Mouse (Mus musculus) ES-E14 (cell line): Measurements from ENCODE around the gene Nup160. TPM values are rescaled to one million over a fixed set of nuclear protein-coding genes. Genes with fewer than 3 reads are reported as not detected.

ENCODE experiments used
- DNase-seq: peaks from one replicate; pipeline ENCODE4 v3.0.0-alpha.2; 2013; ENCODE audit warnings: low read depth, low spot score
- H3K27ac ChIP-seq: 2 replicates; pipeline ENCODE4 v1.5.1; 2012; ENCODE audit warnings: low read depth, mild to moderate bottlenecking, low read length, moderate library complexity, mixed read lengths; ENCODE audit not compliant: poor library complexity, insufficient read depth, severe bottlenecking
- H3K36me3 ChIP-seq: 2 replicates; pipeline ENCODE4 v1.6.1; 2012; ENCODE audit warnings: mild to moderate bottlenecking, low read length, moderate library complexity, mixed read lengths; ENCODE audit not compliant: control insufficient read depth, poor library complexity, insufficient read depth, severe bottlenecking
- H3K4me1 ChIP-seq, 2 experiments: fragments of 150-350 bp in 1 of 2; sonication (generic) in 1 of 2; 2 replicates each; pipeline ENCODE4 v1.6.1; 2012; ENCODE audit warnings: low read length in 2 of 2, mild to moderate bottlenecking in 1 of 2, mixed read lengths in 1 of 2; ENCODE audit not compliant: control insufficient read depth in 2 of 2, insufficient read depth in 2 of 2, poor library complexity in 1 of 2
- H3K4me3 ChIP-seq, 2 experiments: fragments of 150-350 bp in 1 of 2; sonication (generic) in 1 of 2; 2 replicates each; pipeline ENCODE4 v1.5.1; 2012; ENCODE audit warnings: low read length in 2 of 2, low read depth in 1 of 2, mild to moderate bottlenecking in 1 of 2, mixed read lengths in 1 of 2; ENCODE audit not compliant: insufficient read depth in 1 of 2, poor library complexity in 1 of 2, severe bottlenecking in 1 of 2
- H3K9ac ChIP-seq: 2 replicates; pipeline ENCODE4 v1.6.1; 2012; ENCODE audit warnings: low read depth, mild to moderate bottlenecking, low read length, mixed read lengths; ENCODE audit not compliant: poor library complexity, insufficient read depth, severe bottlenecking
- H3K9me3 ChIP-seq: fragments of 150-350 bp; sonication (generic); 2 replicates; pipeline ENCODE4 v1.6.1; 2012; ENCODE audit warnings: low read depth, mild to moderate bottlenecking, low read length; ENCODE audit not compliant: control insufficient read depth, insufficient read depth
- CHD2 ChIP-seq: IDR thresholded peaks from 2 replicates; pipeline ENCODE4 v1.6.1; 2014; ENCODE audit warnings: mild to moderate bottlenecking, low read depth, low read length, inconsistent platforms
- HCFC1 ChIP-seq: IDR thresholded peaks from 2 replicates; pipeline ENCODE4 v1.6.1; 2012; ENCODE audit warnings: low read length, inconsistent platforms, borderline replicate concordance; ENCODE audit not compliant: insufficient read depth
- MAFK ChIP-seq: IDR thresholded peaks from 2 replicates; pipeline ENCODE4 v1.6.1; 2014; ENCODE audit warnings: mild to moderate bottlenecking, low read depth, low read length, inconsistent platforms; ENCODE audit not compliant: insufficient read depth
- ZC3H11A ChIP-seq: IDR thresholded peaks from 2 replicates; pipeline ENCODE4 v1.6.1; 2012; ENCODE audit warnings: low read depth, mild to moderate bottlenecking, inconsistent platforms, low read length, borderline replicate concordance
- ZNF384 ChIP-seq: IDR thresholded peaks from 2 replicates; pipeline ENCODE4 v1.6.1; 2012; ENCODE audit warnings: low read depth, low read length, inconsistent platforms
- in situ Hi-C, 2 experiments: fragments of 600-800 bp; cut with MboI; formaldehyde crosslinking; loops; one replicate each; pipeline ENCODE4 v1.15.1; 2025; ENCODE audit warnings: low sequenced_read_pairs in 2 of 2, inconsistent platforms in 1 of 2; ENCODE audit not compliant: unreplicated experiment in 2 of 2
- total RNA-seq: library from RNA; depleted of rRNA; stranded (reverse); fragments of 300-350 nt; gene quantifications from 2 replicates; pipeline ENCODE4 v1.2.3, GENCODE M21; 2012

The Nup160 gene
- total RNA-seq, 1 experiment, result 72.6 TPM

GRCm38 (mm10) chr2:90674555-90674954, 2.5 kb upstream of the Nup160 start:
- DNase-seq, result no peak
- in situ Hi-C loops, result loop anchor here in 1 of 2 experiments (10.0 kb wide), 1 partner anchor 190 kb away; no protein-coding TSS in a partner anchor
- H3K9me3 ChIP-seq, result no peaks in the 10 kb centered on the region

GRCm38 (mm10) chr2:90675488-90675887, 1.5 kb upstream of the Nup160 start:
- H3K9ac ChIP-seq, result no peak overlapping the region
- TF ChIP-seq ZNF384, result no peak
- no peak for TF ChIP-seq CHD2
- no peak for TF ChIP-seq MAFK
- TF ChIP-seq HCFC1, result no peak
- no peak for TF ChIP-seq ZC3H11A
- no peaks in the 10 kb centered on the region for H3K9me3 ChIP-seq
- H3K27ac ChIP-seq, result no peak overlapping the region
- 0 out of 4 replicates have a peak, but pooled peaks cover 0 to 2% of the 10 kb centered on the region in 2 experiments for H3K4me1 ChIP-seq
- in situ Hi-C loops, result loop anchor here (5.0 to 10.0 kb wide), 2 partner anchors 191 to 208 kb away; no protein-coding TSS in a partner anchor
- no peak for DNase-seq
- no peaks in the 10 kb centered on the region for H3K36me3 ChIP-seq
- no peak overlapping the region for H3K4me3 ChIP-seq

More at GRCm38 (mm10) chr2:90674555-90674954, 2.5 kb upstream of the Nup160 start:
- no peaks in the 10 kb centered on the region for H3K36me3 ChIP-seq
- no peaks in the 10 kb centered on the region for H3K4me1 ChIP-seq
- no peak overlapping the region for H3K27ac ChIP-seq
- TF ChIP-seq ZC3H11A (peak; percentile 19; the same call in 1 of the 2 replicates), MAFK (no peak)
- H3K9ac ChIP-seq, result no peak overlapping the region
- H3K4me3 ChIP-seq, result no peak overlapping the region

- in situ Hi-C loops, result loop anchor here (5.0 to 10.0 kb wide), 2 partner anchors 194 to 211 kb away; no protein-coding TSS in a partner anchor
Measured at GRCm38 (mm10) chr2:90678256-90679060, 1.4 kb downstream of the Nup160 start.

GRCm38 (mm10) chr2:90679061-90679810, 2.2 kb downstream of the Nup160 start:
- peak; percentile 93 for DNase-seq
- no peak for TF ChIP-seq MAFK
- peak; percentile 54; the same call in 1 of the 2 replicates for TF ChIP-seq HCFC1
- TF ChIP-seq CHD2, result peak; percentile 83; the same call in 1 of the 2 replicates
- Histone ChIP-seq H3K4me1 (0 out of 4 replicates have a peak, but pooled peaks cover 0 to 2% of the 10 kb centered on the region in 2 experiments), H3K9me3 (no peaks in the 10 kb centered on the region), H3K4me3 (peak overlapping the region; percentile 98 to 99), H3K9ac (peak overlapping the region; percentile 95), H3K27ac (peak overlapping the region; percentile 78), H3K36me3 (peaks cover 8% of the 10 kb centered on the region)
- in situ Hi-C loops, result loop anchor here (5.0 to 10.0 kb wide), 2 partner anchors 194 to 212 kb away; no protein-coding TSS in a partner anchor

More at GRCm38 (mm10) chr2:90678256-90679060, 1.4 kb downstream of the Nup160 start:
- H3K4me3 ChIP-seq, result peak overlapping the region; percentile 98 to 99
- H3K4me1 ChIP-seq, result 0 out of 4 replicates have a peak, but pooled peaks cover 0 to 2% of the 10 kb centered on the region in 2 experiments
- peak; percentile 19 for DNase-seq
- H3K9ac ChIP-seq, result peak overlapping the region; percentile 95
- H3K27ac ChIP-seq, result peak overlapping the region; percentile 78
- H3K36me3 ChIP-seq, result peaks cover 8% of the 10 kb centered on the region
- H3K9me3 ChIP-seq, result no peaks in the 10 kb centered on the region
- no peak for TF ChIP-seq ZNF384
